Mouse (Mus musculus) thymus, postnatal 4 days (tissue): ENCODE measurements around the gene Sesn2.
"Not testable (repeated sequence)": the region's sequence is repeated elsewhere in the genome, so short reads cannot be mapped to it uniquely, and the experiment has no call there.

Source experiments
- DNase-seq: peaks from one replicate; pipeline ENCODE4 v3.0.0; 2021

Gene Sesn2

GRCm38 (mm10) chr4:132510352-132510798 lies at the start of gene Sesn2:
Gene Sesn2 (minus strand): TSS chr4:132510501.
- peak; percentile 96 for DNase-seq

GRCm38 (mm10) chr4:132555550-132555949 lies 45.2 kb upstream of the Sesn2 start:
- DNase-seq = not testable (repeated sequence)

DNA sequence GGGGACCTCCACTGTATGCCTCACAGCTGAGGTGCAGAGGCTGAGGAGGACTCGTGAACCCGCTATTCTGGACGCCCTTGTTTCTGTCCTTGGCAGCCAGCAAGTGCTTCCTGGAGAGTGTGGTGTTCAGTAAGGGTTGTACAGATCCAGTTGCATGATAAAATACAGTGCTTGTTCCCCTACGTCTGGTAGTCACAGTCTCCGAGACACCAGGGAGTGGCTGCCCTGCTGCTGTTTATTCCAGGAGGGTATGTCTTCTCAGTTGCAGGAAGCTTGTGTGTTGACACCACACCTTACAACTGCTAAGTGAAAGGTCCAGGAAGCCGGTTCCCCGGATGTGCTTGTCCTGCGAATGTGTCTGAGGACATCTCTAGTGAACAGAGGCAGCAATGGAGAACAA lies 44.4 kb upstream of the Sesn2 start:
- no peak for DNase-seq

DNA sequence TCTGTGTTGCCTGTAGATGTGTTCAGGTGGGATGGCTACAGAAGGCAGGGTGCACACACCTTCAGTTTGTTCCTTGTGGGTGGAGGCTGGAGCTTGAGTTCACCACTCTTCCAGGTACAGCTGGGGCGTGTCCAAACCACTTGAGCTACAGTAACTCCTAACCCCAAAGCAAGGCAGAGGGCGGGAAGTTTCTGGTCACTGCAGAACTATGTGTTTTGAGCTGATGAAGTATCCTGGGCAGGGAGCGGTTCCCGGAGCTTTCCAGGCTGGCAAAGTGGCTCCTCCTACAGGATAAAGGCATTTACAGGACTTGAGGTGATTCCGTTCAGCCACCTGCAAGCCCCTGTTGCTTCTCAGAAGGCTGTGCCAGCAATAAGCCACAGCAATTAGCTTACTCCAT lies 43.9 kb upstream of the Sesn2 start:
- no peak for DNase-seq

- DNase-seq = peak; percentile 70
Observed at GRCm38 (mm10) chr4:132545851-132546250, 35.5 kb upstream of the Sesn2 start.

GRCm38 (mm10) chr4:132542724-132543123 lies 32.4 kb upstream of the Sesn2 start:
- no peak for DNase-seq

DNA sequence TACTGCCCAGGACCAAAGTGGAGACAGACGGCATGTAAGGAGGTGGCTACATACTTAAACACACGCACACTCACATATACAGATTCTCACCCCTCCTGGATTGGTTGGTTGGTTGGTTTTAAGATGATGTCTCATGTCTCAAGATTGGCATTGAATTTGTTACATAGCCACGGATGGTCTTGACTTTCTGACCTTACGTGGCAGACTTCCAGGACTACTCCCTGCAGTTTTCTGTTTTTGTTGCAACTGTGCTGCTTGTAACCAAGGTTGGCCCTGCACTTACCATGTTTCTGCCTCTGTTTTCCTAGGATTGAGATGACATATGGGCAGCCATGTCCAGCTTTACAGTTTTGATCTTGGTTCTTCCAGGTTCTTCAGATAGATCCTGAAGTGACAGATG lies 31.1 kb upstream of the Sesn2 start:
- DNase-seq = no peak

DNA sequence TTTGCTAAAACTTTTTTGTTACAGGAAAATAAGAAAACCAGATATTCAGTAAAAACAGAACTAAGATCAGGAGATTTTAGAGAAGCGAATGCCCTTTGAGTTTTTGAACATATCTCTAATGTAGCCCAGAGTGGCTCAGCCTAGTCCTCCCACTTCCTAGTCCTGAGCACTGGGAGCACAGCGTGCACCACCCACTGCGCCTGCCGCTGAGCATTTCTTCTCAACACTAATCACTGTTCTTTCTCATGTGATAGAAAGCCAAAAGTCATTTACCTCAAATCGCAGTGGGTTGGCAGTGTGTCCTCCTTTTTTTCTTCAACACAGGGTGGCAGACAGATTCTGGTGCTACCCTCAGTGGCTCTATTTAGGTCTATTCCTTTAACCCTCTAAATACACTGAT lies 29.2 kb upstream of the Sesn2 start:
- no peak for DNase-seq

DNA sequence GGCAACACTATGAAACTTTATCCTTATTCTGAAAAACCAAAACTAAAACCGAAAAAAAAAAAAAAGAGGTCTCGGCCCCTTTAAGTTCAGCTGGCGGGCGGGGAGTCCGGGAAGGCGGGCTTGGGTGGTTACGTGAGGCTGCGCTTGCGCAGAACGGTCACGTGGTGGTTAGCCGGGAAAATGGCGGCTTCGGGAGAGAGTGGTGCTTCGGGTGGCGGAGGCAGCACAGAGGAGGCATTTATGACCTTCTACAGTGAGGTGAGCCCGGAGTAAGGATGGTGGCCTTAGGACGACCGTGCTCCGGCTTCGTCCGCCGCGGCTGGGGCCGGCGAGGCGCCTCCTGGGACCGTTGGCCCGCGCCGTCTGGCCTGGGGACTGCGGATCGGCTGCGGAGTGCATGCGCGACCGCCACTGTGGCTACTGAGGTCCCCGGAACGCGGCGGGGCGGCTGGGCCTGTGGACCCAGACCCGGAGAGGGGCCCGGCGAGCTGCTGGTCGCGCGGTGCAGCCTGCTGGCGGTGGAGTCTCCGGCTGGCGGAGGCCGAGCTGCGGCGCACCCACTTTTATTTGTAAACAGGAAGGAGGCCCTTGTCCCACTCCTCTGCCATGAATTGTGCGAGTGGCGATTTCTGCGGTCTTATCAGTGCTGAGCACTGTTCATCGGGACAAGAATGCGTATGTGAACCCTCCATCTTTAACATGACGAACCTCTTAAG lies 25.3 kb upstream of the Sesn2 start, which contains the start of gene Dnajc8:
TSS of gene Dnajc8 (plus strand) at position 145 of the 716 bp plus-strand sequence.
- DNase-seq = peak; percentile 98

GRCm38 (mm10) chr4:132532981-132533916 lies 22.9 kb upstream of the Sesn2 start, which contains the start of gene Atpif1:
Gene Atpif1 (minus strand): TSS chr4:132533659.
- DNase-seq = peak; percentile 91

DNA sequence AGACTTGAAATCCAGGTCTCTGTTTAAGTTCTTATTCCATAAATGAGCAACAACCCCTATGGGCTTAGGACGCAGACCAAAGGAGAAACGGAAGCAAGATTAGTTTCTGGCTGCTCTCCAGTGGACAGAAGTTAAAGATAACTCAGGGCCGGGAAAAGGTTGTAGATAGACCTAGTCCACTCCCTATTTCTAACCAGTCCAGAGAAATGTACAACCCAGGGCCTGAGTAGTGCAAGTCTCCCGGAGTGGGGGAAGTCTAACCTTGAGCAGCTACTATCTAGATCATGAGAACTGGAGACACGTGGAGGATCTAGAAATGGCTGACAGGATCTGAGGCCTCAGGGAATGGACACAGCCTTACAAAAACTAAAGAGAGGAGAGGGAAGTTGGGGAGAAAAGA lies 22.2 kb upstream of the Sesn2 start:
- DNase-seq = no peak

- DNase-seq = no peak
Observed at GRCm38 (mm10) chr4:132530033-132530804, 19.9 kb upstream of the Sesn2 start.

DNA sequence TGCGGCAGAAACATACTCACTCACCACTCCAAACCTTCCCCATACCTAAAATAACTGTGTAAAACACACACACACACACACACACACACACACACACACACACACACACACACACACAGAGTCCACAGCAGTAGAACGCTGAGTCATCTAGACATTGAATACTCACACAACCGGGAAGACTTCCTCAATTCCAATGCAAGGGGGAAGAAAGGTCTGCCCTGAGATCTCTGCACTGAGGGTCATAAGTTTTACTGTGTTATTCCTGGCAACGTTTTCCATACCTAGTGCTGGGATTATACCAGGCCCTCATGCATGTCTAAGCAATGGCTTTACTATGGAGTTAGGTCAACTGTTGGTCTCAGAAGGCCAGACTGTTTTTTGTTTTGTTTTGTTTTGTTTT lies 19.0 kb upstream of the Sesn2 start:
- no peak for DNase-seq

DNA sequence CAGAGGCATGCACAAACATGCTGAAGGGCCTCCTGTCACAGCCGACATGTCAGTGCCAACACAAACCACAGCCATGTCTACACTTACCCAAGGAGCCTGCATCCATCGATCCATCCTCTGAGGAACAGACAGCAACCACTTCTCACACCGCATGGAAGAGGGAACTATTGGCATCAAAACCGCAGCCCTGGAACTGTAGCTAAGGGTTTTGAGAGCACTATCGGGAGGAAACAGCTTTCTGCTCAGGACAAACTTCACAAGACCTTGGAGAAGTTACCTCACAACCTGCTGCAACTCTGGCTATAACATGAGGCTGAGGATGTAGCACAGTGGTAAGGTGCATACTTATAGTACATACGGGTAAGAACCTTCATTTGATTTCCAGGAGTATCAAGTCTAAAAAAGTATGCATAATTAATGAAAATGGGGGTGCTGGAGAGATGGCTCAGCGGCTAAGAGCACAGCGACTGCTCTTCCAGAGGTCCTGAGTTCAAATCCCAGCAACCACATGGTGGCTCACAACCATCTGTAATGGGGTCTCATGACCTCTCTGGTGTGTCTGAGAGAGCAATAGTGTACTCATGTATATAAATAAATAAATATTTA lies 17.7 kb upstream of the Sesn2 start:
- DNase-seq = no peak

DNA sequence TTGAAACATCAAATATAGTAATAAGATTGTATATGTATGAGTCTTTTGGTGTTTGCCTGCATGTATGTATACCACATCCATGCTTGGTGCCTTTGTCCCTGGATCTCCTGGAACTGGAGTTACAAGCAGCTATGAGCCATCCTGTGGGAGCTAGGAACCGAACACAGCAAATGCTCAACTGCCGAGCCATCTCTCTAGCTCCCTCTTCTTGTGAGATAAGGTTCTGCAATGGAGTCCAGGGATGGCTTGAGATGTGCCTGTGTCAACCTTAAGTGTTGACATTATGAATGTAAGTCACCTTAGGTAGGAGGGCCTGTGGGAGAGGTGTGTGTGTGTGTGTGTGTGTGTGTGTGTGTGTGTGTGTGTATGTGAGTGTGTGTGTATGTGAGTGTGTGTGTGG lies 16.4 kb upstream of the Sesn2 start:
- no peak for DNase-seq

- no peak for DNase-seq
Observed at GRCm38 (mm10) chr4:132524808-132525207, 14.5 kb upstream of the Sesn2 start.

DNA sequence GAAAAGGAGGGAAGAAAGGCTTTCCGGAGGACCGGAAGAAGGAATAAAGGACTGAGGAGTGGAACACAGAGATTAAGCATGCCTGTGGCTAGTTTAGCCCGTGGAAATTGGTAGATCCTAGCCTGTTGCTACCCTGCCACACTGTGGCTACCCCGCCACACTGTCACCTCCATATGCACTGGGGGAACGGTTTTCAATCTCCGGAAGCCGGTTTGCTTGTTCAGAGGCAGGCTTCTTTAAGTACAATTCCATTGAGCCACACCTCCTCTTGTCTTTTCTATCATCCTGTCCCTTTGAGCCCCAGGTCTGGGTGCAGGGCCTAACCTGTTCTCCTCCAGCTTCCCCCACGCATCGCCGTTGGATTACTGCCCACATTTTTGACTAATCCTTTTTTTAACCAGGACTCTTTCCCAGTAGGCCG lies 14.0 kb upstream of the Sesn2 start:
- DNase-seq = no peak

DNA sequence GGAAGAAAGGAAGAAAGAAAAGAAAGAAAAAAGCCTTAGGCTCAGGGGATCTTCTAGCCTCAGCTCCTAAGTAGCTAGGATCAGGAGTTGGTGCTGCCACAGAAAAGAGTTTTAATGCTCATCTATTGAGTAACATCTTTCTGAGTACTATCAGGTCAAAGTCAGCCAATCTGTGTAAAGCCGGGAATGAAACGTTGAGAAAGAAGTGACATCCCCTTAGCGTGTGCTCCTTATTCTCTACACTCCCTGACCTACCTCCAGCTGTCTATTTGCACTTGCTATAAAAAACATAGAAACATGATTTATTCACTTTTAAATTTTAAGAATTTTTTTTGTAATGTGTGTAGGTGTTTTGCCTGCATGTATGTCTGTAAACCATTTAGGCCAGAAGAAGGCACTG lies 8.9 kb upstream of the Sesn2 start:
- no peak for DNase-seq

GRCm38 (mm10) chr4:132518066-132518465 lies 7.8 kb upstream of the Sesn2 start:
- DNase-seq = no peak

- peak; percentile 86 for DNase-seq
Observed at GRCm38 (mm10) chr4:132515369-132516155, 5.3 kb upstream of the Sesn2 start.

- DNase-seq = peak; percentile 90
Observed at GRCm38 (mm10) chr4:132514555-132515135, 4.3 kb upstream of the Sesn2 start.
